Mouse (Mus musculus): ENCODE measurements around the gene Scyl2.
"Not testable (repeated sequence)": the region's sequence is repeated elsewhere in the genome, so short reads cannot be mapped to it uniquely, and the experiment has no call there.

Gene Scyl2

DNA sequence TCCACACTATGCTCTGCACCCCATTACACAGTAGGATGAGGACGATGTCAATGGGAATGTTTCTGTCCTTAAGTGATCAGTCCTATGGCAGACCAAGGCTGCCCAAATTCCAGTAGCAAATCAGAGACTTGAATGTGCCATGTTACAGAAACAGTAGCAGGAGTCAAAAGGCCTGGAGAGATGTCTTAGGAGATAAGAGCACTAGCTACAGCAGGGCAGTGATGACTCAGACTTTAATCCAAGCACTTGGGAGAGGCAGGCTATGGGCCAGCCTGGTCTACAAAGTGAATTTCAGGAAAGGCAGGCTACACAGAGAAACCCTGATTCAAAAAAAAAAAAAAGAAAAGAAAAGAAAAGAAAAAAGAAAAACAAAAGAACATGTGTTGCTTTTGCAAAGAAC lies 6.6 kb downstream of the Scyl2 start:
- DNase-seq (ENCODE audit: low spot score in 2 of 2) = no peak

DNA sequence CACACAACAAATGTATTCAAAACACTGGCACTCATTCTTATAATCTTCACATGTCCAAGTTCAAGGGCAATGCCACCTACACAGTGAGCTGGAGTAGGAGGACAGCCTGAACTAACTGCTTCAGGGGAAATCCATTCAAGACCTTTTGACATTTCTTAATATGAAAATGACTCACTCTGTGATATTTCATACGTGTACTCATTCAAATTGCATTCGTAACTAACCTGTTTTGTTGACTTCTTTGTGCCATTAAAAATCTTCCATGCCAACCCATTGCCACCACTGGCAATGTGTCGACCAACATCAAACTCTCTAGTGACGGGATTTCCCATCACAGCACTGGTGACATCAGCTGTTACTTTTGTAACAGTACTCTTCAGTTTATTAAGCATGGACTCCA lies 8.0 kb downstream of the Scyl2 start:
- DNase-seq (ENCODE audit: low spot score in 2 of 2) = no peak

DNA sequence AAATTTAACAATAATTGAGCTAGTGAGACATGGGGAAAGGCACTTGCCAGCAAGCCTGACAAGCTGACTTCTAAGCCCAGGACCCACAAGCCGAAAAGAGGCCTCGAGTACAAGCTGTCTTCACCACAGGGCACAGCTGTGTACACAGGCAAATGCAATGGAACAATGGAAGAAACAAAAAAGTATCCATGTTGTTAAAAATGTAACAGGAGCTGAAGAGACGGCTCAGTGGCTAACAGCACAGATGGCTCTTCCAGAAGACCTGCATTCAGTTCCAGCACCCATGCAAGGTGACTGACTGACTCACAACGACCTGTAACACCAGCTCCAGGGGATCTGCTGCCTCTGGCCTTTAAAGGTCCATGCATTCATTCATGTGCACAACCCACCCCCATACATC lies 9.5 kb downstream of the Scyl2 start:
- DNase-seq (ENCODE audit: low spot score in 2 of 2) = no peak

DNA sequence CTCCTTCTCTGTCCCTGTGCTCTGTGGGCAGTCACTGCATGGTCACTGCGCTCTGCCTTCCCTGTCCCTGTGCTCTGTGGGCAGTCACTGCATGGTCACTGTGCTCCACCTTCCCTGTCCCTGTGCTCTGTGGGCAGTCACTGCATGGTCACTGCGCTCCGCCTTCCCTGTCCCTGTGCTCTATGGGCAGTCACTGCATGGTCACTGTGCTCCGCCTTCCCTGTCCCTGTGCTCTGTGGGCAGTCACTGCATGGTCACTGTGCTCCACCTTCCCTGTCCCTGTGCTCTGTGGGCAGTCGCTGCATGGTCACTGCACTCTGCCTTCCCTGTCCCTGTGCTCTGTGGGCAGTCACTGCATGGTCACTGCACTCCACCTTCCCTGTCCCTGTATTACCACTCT lies 15.7 kb downstream of the Scyl2 start:
- not testable (repeated sequence) for DNase-seq (ENCODE audit: low spot score in 2 of 2)

DNA sequence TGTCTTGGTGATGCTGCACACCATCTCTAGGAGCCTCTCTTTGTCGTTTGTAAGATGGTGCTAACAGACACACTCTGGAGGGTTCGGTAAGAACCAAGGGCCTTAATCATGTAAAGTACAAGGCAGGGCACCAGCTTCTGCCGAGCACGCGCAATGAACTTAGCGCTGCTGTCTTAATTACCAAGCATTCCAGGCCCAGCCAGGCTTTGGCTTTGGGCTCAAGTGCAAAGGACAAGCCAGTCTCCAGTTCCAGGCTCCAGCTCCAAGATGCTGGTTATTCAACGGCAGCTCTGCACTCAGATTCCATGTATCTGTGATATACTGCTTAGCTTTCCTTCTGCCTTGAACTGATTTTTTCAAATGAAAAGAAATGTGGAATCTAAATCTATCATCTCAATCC lies 18.5 kb downstream of the Scyl2 start:
- DNase-seq (ENCODE audit: low spot score in 2 of 2) = no peak

DNA sequence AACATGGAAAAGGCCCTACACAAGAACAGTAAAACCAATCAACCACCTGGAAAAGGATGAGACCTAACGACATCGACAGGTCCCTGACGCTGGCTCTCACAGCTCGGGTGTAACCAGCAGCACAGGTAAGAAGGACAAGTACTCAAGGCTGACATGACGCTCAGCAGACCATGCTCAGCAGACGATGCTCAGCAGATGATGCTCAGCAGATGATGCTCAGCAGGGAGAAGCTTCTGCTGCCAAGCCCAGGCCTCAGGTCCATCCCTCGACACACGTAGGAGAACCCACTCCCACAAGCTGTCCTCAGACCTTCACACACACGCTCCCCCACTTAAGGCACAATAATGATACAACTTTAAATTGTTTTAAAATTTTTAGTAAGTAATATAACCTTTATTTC lies 20.4 kb downstream of the Scyl2 start:
- DNase-seq (ENCODE audit: low spot score in 2 of 2) = no peak

DNA sequence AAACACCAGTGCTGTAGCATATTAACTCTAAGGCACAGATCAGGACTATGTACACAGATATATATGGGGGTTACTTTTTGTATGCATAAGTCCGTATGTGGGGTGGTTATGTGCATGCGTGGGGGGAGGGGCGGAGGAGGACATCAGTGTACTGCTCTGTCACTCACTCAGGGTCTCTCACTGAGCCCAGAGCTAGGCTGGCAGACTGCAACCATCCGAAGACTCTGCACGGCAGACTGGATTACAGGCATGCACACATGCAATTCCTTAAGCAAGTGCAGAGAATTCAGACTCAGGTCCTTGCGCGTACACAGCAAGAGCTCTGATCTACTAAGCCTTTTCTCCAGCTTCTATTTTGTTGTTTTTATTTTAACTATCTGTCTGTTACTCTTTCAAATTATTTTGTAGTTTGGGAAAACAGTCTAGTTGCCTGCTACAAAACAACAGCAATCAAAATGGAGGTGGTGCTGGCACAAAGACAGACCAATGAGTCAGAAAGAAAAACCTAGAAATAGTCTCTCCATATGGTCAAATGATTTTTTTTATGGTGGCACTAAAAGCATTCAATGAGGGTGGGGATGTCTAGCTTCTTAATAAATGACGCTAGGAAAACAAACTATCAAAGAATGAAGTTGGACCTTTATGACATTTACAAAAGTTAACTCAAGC lies 21.0 kb downstream of the Scyl2 start:
- no peak for DNase-seq (ENCODE audit: low spot score in 2 of 2)

DNA sequence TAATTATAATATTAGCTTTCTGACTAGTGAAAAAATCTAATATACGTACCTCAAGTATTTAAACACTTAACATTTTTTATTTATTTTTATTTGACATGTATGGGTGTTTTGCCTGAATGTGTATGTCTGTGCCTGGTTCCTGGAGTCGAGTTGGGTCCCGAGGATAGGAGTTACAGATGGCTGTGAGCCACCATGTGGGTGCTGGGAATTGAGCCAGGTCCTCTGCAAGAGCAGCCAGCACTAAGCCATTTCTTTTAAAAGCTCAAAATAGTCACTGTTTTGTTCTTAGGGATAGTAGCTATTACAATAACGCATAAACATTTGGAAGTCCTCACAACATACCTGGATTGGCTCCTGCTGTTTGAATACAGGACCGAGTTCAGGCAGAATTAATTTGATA lies 29.7 kb downstream of the Scyl2 start:
- no peak for DNase-seq (ENCODE audit: low spot score in 2 of 2)

DNA sequence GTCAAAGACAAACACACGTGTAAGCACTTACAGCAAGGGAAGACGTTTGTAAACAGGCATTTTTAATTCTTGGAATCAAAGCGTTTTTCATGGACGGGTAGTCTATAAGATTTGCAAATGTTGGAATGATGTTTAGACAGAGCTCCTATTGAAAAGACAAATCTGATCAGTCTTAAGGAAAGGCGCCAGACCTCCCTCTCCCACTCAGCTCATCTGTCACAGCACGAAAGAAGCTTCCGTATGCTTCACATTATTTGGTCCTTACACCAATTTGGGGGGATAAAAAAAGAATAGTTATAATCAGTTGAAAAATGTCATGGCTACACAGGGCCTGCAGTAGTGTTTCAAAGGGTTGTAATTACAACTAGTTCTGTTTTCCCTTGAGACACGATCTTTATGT lies 33.2 kb downstream of the Scyl2 start:
- no peak for DNase-seq (ENCODE audit: low spot score in 2 of 2)

DNA sequence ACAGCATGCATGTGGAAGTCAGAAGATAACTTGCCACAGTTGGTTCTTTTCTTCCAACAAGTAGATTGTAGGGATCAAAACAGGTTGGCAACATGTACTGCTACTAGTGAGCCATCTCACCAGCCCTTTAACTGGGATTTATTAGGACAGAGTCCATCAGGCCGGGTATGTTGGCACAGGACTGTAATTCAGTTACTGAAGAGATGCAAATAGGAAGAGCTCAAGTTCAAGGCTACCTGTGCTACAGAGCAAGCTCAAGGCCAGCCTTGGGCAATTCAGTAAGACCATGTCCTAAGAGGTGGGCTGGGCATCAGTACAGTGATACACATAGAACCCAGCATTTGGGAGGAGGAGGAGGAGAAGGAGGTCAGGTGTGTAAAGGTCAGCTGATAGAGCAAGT lies 34.4 kb downstream of the Scyl2 start:
- DNase-seq (ENCODE audit: low spot score in 2 of 2) = no peak

DNA sequence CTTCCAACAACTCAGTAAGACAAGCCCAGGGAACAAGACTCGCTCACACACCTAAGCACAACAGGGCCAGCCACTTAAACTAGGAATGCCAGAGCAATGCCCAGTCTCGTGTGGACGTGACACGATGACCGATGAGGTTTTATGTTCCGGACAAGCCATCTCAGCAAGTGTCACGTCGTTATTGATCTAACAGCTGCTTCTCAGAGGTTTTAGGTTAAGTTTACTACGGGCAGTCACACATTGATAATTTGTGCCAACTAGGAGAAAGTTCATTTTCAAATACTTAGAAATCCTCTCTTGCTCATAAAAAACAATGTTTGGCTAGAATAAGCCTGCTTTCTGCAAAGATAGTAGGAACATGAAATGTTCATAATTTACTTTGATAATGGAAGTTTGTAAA lies 39.2 kb downstream of the Scyl2 start:
- no peak for DNase-seq (ENCODE audit: low spot score in 2 of 2)

DNA sequence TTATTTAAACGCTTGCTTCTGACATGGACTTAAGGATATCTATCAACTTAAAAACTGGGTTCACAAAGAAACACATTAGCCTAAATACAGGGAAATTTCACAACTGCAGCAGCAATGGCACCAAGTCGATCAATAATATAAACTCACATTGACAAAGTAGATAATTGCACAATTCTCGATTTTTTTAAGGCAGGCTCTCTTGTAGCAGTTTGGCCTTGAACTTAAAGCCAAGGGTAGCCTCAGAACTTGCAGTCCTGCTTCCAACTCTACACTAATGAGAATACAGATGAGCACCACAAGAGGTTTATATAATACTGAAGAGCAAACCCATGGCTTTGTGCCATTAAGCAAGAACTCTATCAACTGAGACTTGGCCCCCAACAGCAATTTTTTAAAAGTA lies 49.1 kb downstream of the Scyl2 start:
- no peak for DNase-seq (ENCODE audit: low spot score in 2 of 2)

DNA sequence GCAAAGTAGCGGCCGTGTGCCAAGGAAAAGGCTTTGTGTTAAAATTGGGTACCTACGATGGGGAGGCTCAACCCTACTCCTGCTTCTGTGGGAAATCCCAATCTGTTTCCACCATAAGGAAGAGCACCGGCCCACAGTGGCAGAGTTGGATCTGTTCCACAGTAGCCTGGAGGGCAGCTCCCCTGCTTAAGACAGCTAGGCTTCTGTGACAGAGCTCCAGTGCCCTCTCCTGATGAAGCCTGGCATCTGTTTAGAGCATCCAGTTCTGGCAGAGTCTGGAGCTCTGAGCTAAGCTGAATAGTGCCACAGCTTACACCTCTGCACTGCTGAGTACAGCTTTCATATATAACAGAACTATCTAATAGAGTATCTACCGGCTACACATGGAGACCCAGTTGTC lies 51.1 kb downstream of the Scyl2 start:
- DNase-seq (ENCODE audit: low spot score in 2 of 2) = no peak

DNA sequence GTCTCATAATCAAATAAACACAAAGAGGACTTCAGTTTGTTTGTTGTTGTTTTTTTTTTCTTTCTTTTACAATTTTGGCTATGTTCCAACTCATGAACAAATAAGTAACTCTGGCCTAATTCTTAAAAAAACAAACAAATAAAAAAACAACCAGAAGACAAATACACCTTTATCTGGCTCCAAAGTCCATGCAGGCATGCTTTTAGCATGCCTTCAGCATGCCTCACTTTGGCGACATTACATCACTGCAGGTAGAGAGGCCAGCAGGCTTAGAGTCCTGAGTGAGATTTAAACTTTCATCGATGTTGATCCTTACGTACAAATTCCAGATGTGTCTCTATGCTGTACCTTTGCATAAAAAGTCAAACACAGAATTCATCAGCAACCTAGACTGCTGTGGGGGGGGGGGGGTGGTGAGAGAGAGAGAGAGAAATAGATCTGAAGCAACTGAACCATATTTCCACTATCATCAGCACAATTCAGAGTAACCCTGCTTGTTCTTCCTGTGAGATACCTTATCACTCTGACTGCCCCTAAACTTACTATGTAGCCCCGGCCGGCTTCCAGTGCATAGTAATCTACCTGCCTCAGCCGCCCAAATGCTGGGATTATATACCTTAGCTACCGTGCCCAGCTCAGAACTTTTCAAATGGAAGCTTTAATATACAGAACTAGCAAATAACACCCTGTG lies 52.2 kb downstream of the Scyl2 start:
- no peak for DNase-seq (ENCODE audit: low spot score in 2 of 2)

DNA sequence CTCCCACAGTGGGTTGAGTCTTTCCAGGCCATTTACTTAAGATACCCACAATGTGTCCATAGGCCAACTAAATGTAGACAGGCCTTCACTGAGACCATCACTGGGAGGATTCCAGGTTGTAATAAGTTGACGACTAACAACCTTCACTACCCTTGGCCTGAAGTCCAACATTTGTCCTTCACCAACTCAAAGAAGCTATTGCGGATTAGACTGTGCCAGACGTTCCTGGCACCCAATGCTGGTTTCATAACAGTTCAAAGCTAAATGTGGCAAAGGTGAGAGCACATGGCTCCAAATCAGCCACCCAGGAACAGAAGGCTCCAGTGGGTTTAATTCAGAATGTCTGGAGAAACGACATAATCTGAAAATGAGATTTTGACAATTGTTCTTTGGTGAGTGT lies 53.0 kb downstream of the Scyl2 start:
- DNase-seq (ENCODE audit: low spot score in 2 of 2) = no peak

DNA sequence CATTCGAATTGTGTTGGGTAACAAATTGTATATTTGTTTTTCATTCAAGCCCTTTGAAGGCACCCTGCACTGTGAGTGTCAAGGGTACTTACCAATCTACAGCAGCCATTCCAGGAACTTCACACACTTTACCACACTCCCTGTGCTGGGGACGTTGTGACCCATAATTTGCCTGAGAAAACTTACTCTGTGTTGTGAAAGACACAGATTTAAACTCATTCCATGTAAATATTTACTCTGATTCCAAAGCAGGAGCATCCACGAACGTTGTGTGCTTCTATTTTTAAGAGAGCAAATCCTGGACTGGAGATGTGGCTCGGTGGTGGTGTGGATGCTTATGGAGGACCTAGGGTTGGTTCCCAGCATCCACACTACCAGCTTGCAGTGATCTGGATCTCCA lies 54.3 kb downstream of the Scyl2 start:
- DNase-seq (ENCODE audit: low spot score in 2 of 2) = no peak

DNA sequence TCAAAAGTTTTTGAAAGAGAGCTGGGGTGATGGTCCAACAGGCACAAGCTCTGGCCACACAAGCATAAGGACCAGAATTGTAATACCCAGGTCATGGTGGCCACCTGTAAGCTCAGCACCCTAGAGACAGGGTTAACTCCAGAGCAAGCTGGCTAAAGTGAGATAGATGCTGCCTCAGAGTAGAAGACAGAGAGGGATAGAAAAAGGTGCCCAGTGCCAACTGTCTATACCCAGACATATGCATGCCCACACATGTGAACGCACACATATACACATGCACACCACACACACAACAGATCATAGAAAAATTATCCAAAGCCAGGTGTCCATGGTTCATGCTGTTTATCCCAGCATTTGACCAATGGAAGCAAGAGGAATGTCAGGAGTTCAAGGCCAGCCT lies 55.5 kb downstream of the Scyl2 start:
- no peak for DNase-seq (ENCODE audit: low spot score in 2 of 2)

DNA sequence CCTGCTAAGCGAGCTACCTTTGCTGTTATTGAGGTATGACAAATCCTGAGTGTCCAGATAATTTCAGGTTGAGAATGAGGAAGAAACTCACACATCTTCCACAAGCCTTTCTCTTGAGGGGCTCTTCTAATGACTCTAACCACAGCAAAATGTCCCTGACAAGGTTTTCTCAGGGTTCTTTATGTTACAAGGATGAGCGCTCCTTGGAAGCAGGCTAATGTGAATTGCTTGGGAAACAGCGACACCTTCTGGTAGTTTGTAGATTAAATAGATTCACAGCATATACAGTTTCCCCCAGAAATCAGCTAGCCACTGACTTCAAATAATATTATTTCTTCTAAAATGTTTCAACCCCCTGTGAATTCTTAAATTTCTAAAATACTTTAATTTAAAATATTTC lies 56.0 kb downstream of the Scyl2 start:
- DNase-seq (ENCODE audit: low spot score in 2 of 2) = no peak

DNA sequence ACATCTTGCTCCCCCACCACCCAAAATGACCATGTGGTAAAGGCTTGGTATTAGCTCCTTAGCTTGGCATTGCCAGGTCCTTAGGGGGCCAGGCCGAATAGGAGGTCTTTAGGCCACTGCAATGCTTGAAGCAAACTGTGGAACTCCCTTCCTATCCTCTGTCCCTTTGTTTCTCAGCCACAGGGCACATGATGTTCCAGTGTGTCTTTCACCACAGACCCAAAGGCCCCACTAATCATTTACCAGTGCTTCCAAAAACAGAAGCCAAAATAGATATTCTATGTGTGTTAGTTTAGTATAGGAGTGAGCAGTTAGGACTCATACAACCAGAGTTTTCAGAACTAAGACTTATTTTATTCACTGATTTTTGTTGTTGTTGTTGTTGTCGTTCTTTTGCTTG lies 59.4 kb downstream of the Scyl2 start:
- no peak for DNase-seq (ENCODE audit: low spot score in 2 of 2)

DNA sequence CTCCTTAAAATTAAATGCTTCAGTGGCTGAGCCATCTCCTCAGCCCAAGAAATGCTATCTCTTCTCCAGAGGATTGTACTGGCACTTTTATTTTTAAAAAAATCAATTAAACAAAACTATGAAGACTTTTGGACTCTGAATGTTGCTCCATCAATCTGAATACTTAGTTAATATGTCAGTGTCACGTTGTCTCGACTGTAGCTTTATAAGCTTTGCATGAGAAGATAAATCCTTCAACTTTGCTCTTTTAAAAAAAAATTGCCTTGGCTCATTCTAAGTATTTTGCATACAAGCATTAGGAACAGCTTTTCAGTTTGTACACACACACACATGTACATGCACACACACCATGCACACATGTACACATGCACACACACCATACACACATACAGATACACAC lies 61.9 kb downstream of the Scyl2 start:
- no peak for DNase-seq (ENCODE audit: low spot score in 2 of 2)

DNA sequence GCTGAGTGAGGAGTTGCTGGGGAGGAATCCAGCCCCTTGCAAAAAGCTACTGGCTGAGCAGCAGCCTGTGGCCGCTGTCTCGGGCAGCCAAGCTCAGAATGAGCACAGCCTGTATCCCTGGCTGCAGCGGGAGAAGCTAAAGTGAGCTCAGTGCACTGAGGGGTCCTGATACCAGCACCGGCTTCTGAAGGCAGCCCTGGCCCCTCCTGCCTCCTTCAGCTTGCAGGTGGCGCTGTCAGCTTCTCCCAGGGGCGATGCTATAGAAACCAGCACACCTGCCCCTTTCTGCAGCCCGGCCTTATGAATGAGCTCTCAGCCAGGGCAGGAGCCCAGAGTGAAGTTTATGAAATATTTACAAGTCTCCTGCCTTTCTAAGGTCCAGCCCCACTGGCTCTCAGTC lies 65.0 kb downstream of the Scyl2 start, which contains the start of gene Slc17a8:
TSS of gene Slc17a8 (minus strand) at position 125 of the 400 bp plus-strand sequence.
- DNase-seq (ENCODE audit: low spot score in 2 of 2) = no peak

DNA sequence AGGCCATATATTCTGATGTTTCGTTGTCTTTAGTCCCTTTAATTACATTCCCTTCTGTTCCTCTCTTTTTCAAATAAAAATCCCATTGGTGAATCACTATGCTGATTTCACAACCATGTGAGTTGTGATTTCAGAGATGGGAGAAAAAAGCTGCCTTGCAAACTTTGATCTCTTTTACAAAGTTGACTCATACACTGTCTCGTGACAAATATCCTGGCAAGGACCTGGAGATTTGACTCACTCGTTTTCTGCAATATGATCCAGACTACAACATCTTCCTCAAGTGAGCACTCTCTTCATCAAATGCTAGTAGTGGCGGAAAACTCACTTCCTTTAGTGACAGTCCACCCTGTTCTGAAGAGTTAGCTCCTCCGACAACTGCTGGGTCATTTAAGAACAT lies 86.8 kb downstream of the Scyl2 start:
- DNase-seq (ENCODE audit: low spot score in 2 of 2) = no peak

DNA sequence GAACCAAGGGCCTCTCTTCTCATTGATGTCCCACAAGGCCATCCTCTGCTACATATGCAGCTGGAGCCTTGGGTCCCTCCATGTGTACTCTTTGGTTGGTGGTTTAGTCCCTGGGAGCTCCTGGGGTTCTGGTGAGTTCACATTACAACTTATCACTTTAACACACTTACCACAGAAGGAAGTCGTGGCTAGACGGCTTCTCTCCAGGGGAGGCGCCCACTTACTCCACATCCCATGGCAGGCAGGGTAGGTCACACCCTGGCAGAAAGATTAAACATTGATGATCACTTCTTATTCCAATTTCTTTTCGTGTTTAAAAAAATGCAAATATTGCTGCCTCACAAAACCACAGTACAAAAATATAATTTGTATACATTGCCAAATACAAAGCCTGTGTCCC lies 88.8 kb downstream of the Scyl2 start:
- no peak for DNase-seq (ENCODE audit: low spot score in 2 of 2)

DNA sequence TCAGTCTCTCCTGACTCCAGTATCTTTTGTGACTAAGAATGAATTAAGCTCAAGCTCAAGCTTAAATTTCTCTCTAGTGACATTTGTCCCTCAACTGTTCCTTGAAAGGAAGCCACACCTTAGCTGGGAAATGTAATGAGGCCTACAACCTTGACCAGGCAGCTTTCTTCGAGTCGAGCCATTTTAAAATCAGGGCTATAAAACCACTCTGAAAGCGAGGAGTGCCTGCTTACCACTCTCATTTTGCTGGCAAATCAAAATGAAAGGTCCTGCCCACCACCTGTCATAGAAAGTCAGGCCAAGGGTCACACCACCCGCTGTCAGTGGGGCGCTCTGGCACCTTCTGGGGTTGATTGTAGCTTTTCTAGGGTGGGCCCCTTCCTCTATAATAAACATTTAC lies 90.2 kb downstream of the Scyl2 start:
- DNase-seq (ENCODE audit: low spot score in 2 of 2) = no peak
